Mouse (Mus musculus): ENCODE results near the gene Sec16a. TPM values are rescaled to one million over a fixed set of nuclear protein-coding genes. Genes with fewer than 3 reads are reported as not detected.

Sec16a gene
- polyA plus RNA-seq, 1 experiment from 2014 or later: 40.5 TPM

- Histone ChIP-seq H3K4me1 (ENCODE audit: control insufficient read depth, insufficient read depth, low read length) (peaks cover 13% of the 10 kb centered on the region), H3K27me3 (ENCODE audit: control insufficient read depth, insufficient read depth, low read length) (no peaks in the 10 kb centered on the region), H3K9me3 (ENCODE audit: control insufficient read depth, low read length) (no peaks in the 10 kb centered on the region), H3K4me2 (ENCODE audit: low read depth) (no peak overlapping the region), H3K27ac (ENCODE audit: low read depth, low read length) (no peak overlapping the region), H3K4me3 (ENCODE audit: low read depth, low read length) (no peak overlapping the region), H3K36me3 (ENCODE audit: control insufficient read depth, insufficient read depth, low read length) (no peaks in the 10 kb centered on the region), H3K9ac (ENCODE audit: low read length) (no peak overlapping the region)
- ATAC-seq (ENCODE audit: insufficient read depth, low FRiP score, low TSS enrichment) (no peak), DNase-seq (ENCODE audit: low spot score) (no peak)
- WGBS: 76% methylated on average over 1 of the region's 1 CpGs
Measured at GRCm38 (mm10) chr2:26447451-26447850, 2.4 kb upstream of the Sec16a start.

DNA sequence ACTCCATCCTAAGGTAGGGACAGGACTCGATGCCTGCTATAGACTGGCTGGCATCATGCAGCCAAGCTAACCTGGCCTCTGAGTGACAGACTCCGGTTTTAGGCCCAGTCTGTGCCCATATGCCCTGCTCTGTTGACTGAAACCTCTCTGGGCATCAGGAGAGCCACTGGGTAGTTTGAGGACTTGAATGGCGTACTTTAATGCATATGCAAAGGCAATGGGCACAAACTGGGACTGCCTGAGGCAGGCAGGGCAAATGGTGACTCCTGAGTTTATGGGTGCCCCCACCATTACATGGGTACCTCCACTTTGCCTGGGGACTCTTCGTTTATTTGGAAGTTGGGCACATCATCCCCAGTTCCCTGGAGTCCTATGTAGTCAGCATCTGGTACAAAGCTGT, 1.7 kb upstream of the Sec16a start:
- H3K9ac ChIP-seq (ENCODE audit: low read length): no peak overlapping the region
- peak overlapping the region; percentile 74 for H3K4me2 ChIP-seq (ENCODE audit: low read depth)
- no peak for ATAC-seq (ENCODE audit: insufficient read depth, low FRiP score, low TSS enrichment)
- H3K4me1 ChIP-seq (ENCODE audit: control insufficient read depth, insufficient read depth, low read length): peaks cover 13% of the 10 kb centered on the region
- H3K9me3 ChIP-seq (ENCODE audit: control insufficient read depth, low read length): no peaks in the 10 kb centered on the region
- H3K4me3 ChIP-seq (ENCODE audit: low read depth, low read length): peak overlapping the region; percentile 84
- 84% methylated on average over 4 of the region's 4 CpGs for WGBS
- no peaks in the 10 kb centered on the region for H3K27me3 ChIP-seq (ENCODE audit: control insufficient read depth, insufficient read depth, low read length)
- H3K36me3 ChIP-seq (ENCODE audit: control insufficient read depth, insufficient read depth, low read length): no peaks in the 10 kb centered on the region; the same call in 1 of the 2 replicates
- no peak overlapping the region for H3K27ac ChIP-seq (ENCODE audit: low read depth, low read length)
- no peak for DNase-seq (ENCODE audit: low spot score)

GRCm38 (mm10) chr2:26445666-26446445, 840 bp upstream of the Sec16a start:
- WGBS: under 1% methylated on average over 44 of the region's 44 CpGs
- Histone ChIP-seq H3K9me3 (ENCODE audit: control insufficient read depth, low read length) (no peaks in the 10 kb centered on the region), H3K4me2 (ENCODE audit: low read depth) (peak overlapping the region; percentile 74), H3K4me1 (ENCODE audit: control insufficient read depth, insufficient read depth, low read length) (peaks cover 13% of the 10 kb centered on the region), H3K27me3 (ENCODE audit: control insufficient read depth, insufficient read depth, low read length) (no peaks in the 10 kb centered on the region), H3K9ac (ENCODE audit: low read length) (peak overlapping the region; percentile 41), H3K36me3 (ENCODE audit: control insufficient read depth, insufficient read depth, low read length) (peaks cover 7% of the 10 kb centered on the region), H3K27ac (ENCODE audit: low read depth, low read length) (peak overlapping the region; percentile 82), H3K4me3 (ENCODE audit: low read depth, low read length) (peak overlapping the region; percentile 84)
- DNase-seq (ENCODE audit: low spot score) (peak; percentile 95), ATAC-seq (ENCODE audit: insufficient read depth, low FRiP score, low TSS enrichment) (peak; percentile 86)

DNA sequence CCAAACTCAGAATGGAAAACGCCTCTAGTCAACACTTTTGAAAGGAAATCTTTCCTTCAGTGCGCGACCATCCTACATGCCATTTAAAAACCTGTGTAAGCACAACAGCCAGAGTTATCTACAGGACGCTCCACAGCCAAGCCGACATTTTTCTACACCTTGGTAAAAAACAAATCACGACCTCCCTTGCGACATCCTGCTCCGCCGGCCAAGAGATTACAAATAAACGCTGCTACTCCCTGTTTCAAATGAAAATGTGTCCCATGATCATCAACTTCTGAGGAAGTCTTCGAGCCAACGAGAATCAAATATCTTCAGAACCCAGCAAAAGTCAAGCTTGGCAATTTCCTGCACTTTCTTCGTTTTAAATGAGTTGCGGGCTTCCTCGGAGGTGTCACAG, 648 bp downstream of the Sec16a start:
- Histone ChIP-seq H3K4me3 (ENCODE audit: low read depth, low read length) (peak overlapping the region; percentile 84), H3K4me1 (ENCODE audit: control insufficient read depth, insufficient read depth, low read length) (peaks cover 13% of the 10 kb centered on the region), H3K36me3 (ENCODE audit: control insufficient read depth, insufficient read depth, low read length) (peaks cover 17% of the 10 kb centered on the region), H3K9ac (ENCODE audit: low read length) (peak overlapping the region; percentile 80), H3K27ac (ENCODE audit: low read depth, low read length) (no peak overlapping the region), H3K27me3 (ENCODE audit: control insufficient read depth, insufficient read depth, low read length) (no peaks in the 10 kb centered on the region), H3K4me2 (ENCODE audit: low read depth) (peak overlapping the region; percentile 70), H3K9me3 (ENCODE audit: control insufficient read depth, low read length) (no peaks in the 10 kb centered on the region)
- WGBS: 6% methylated on average over 15 of the region's 15 CpGs
- ATAC-seq (ENCODE audit: insufficient read depth, low FRiP score, low TSS enrichment): no peak
- DNase-seq (ENCODE audit: low spot score): no peak

DNA sequence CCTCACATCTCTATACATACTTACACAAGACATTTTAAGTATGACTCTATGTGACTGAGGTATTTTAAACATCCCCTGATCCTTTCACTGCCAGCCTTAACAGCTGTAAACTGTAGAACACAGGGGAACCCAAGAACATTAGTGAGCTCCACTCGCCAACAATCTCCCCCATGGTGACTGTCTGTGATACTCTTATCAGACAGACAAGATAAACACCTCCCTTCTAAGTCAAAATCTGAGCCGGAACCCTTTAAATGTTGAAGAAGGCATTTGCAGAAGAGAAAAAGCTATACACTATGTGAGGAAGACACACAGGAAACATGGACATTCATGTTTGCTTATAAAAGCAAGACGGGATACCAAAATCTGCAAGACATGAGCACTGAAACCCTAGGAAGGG, 1.1 kb downstream of the Sec16a start:
- no peak for ATAC-seq (ENCODE audit: insufficient read depth, low FRiP score, low TSS enrichment)
- peak overlapping the region; percentile 84 for H3K4me3 ChIP-seq (ENCODE audit: low read depth, low read length)
- H3K36me3 ChIP-seq (ENCODE audit: control insufficient read depth, insufficient read depth, low read length): peaks cover 17% of the 10 kb centered on the region
- 59% methylated on average over 3 of the region's 3 CpGs for WGBS
- H3K27ac ChIP-seq (ENCODE audit: low read depth, low read length): no peak overlapping the region
- peak overlapping the region; percentile 80; the same call in 1 of the 2 replicates for H3K9ac ChIP-seq (ENCODE audit: low read length)
- no peaks in the 10 kb centered on the region for H3K27me3 ChIP-seq (ENCODE audit: control insufficient read depth, insufficient read depth, low read length)
- H3K9me3 ChIP-seq (ENCODE audit: control insufficient read depth, low read length): no peaks in the 10 kb centered on the region
- H3K4me2 ChIP-seq (ENCODE audit: low read depth): peak overlapping the region; percentile 70
- DNase-seq (ENCODE audit: low spot score): no peak
- H3K4me1 ChIP-seq (ENCODE audit: control insufficient read depth, insufficient read depth, low read length): peaks cover 13% of the 10 kb centered on the region

- WGBS: 72% methylated on average over 1 of the region's 1 CpGs
- H3K36me3 ChIP-seq (ENCODE audit: control insufficient read depth, insufficient read depth, low read length): peaks cover 17% of the 10 kb centered on the region
- H3K4me1 ChIP-seq (ENCODE audit: control insufficient read depth, insufficient read depth, low read length): peaks cover 13% of the 10 kb centered on the region
- ATAC-seq (ENCODE audit: insufficient read depth, low FRiP score, low TSS enrichment) (no peak), DNase-seq (ENCODE audit: low spot score) (no peak)
- H3K9me3 ChIP-seq (ENCODE audit: control insufficient read depth, low read length): no peaks in the 10 kb centered on the region
- H3K27me3 ChIP-seq (ENCODE audit: control insufficient read depth, insufficient read depth, low read length): no peaks in the 10 kb centered on the region
- H3K4me3 ChIP-seq (ENCODE audit: low read depth, low read length): no peak overlapping the region
- no peak overlapping the region for H3K9ac ChIP-seq (ENCODE audit: low read length)
- H3K27ac ChIP-seq (ENCODE audit: low read depth, low read length): no peak overlapping the region
- H3K4me2 ChIP-seq (ENCODE audit: low read depth): no peak overlapping the region
Measured at GRCm38 (mm10) chr2:26442843-26443242, 2.2 kb downstream of the Sec16a start.

GRCm38 (mm10) chr2:26441688-26442087, 3.3 kb downstream of the Sec16a start:
- no peak for ATAC-seq (ENCODE audit: insufficient read depth, low FRiP score, low TSS enrichment)
- Histone ChIP-seq H3K4me2 (ENCODE audit: low read depth) (no peak overlapping the region), H3K4me1 (ENCODE audit: control insufficient read depth, insufficient read depth, low read length) (peaks cover 10% of the 10 kb centered on the region), H3K36me3 (ENCODE audit: control insufficient read depth, insufficient read depth, low read length) (peaks cover 17% of the 10 kb centered on the region), H3K9me3 (ENCODE audit: control insufficient read depth, low read length) (no peaks in the 10 kb centered on the region), H3K27me3 (ENCODE audit: control insufficient read depth, insufficient read depth, low read length) (no peaks in the 10 kb centered on the region), H3K4me3 (ENCODE audit: low read depth, low read length) (no peak overlapping the region), H3K27ac (ENCODE audit: low read depth, low read length) (no peak overlapping the region), H3K9ac (ENCODE audit: low read length) (no peak overlapping the region)
- DNase-seq (ENCODE audit: low spot score): no peak
- WGBS: 86% methylated on average over 5 of the region's 5 CpGs

GRCm38 (mm10) chr2:26441261-26441660, 3.8 kb downstream of the Sec16a start:
- ATAC-seq (ENCODE audit: insufficient read depth, low FRiP score, low TSS enrichment) (no peak), DNase-seq (ENCODE audit: low spot score) (peak; percentile 3)
- no peak overlapping the region for H3K4me2 ChIP-seq (ENCODE audit: low read depth)
- no peaks in the 10 kb centered on the region for H3K9me3 ChIP-seq (ENCODE audit: control insufficient read depth, low read length)
- H3K9ac ChIP-seq (ENCODE audit: low read length): no peak overlapping the region
- no peak overlapping the region for H3K27ac ChIP-seq (ENCODE audit: low read depth, low read length)
- no peaks in the 10 kb centered on the region for H3K27me3 ChIP-seq (ENCODE audit: control insufficient read depth, insufficient read depth, low read length)
- H3K36me3 ChIP-seq (ENCODE audit: control insufficient read depth, insufficient read depth, low read length): peaks cover 17% of the 10 kb centered on the region
- peaks cover 7% of the 10 kb centered on the region for H3K4me1 ChIP-seq (ENCODE audit: control insufficient read depth, insufficient read depth, low read length)
- H3K4me3 ChIP-seq (ENCODE audit: low read depth, low read length): no peak overlapping the region
- 87% methylated on average over 4 of the region's 4 CpGs for WGBS

GRCm38 (mm10) chr2:26439671-26440070, 5.3 kb downstream of the Sec16a start:
- no peak for ATAC-seq (ENCODE audit: insufficient read depth, low FRiP score, low TSS enrichment)
- H3K36me3 ChIP-seq (ENCODE audit: control insufficient read depth, insufficient read depth, low read length): peaks cover 17% of the 10 kb centered on the region

More at GRCm38 (mm10) chr2:26439671-26440070, 5.3 kb downstream of the Sec16a start:
- H3K27me3 ChIP-seq (ENCODE audit: control insufficient read depth, insufficient read depth, low read length): no peaks in the 10 kb centered on the region
- no peak overlapping the region for H3K4me3 ChIP-seq (ENCODE audit: low read depth, low read length)
- WGBS: 90% methylated on average over 6 of the region's 6 CpGs
- no peak overlapping the region for H3K9ac ChIP-seq (ENCODE audit: low read length)
- H3K9me3 ChIP-seq (ENCODE audit: control insufficient read depth, low read length): no peaks in the 10 kb centered on the region
- H3K4me2 ChIP-seq (ENCODE audit: low read depth): no peak overlapping the region
- H3K27ac ChIP-seq (ENCODE audit: low read depth, low read length): no peak overlapping the region
- peak; percentile 4 for DNase-seq (ENCODE audit: low spot score)
- H3K4me1 ChIP-seq (ENCODE audit: control insufficient read depth, insufficient read depth, low read length): peaks cover 7% of the 10 kb centered on the region
